Mouse (Mus musculus) limb, embryonic 13.5 days (tissue): Measurements from ENCODE around the gene Frmd7. TPM values are rescaled to one million over a fixed set of nuclear protein-coding genes. Genes with fewer than 3 reads are reported as not detected.

Experiments
- ATAC-seq: fragments of 200-750 bp; cut with Nextera tagmentation; 2 replicates; pipeline ENCODE4 v1.8.0; 2017; ENCODE audit warnings: low read depth, moderate number of reproducible peaks, moderate TSS enrichment; ENCODE audit not compliant: low FRiP score
- H3K27ac ChIP-seq: fragments of 300-500 bp; sonication (generic); 2 replicates; pipeline ENCODE4 v1.5.1; 2015; ENCODE audit warnings: inconsistent platforms, mild to moderate bottlenecking, moderate library complexity
- H3K27me3 ChIP-seq: fragments of 300-500 bp; sonication (generic); 2 replicates; pipeline ENCODE4 v1.6.1; 2015; ENCODE audit warnings: mild to moderate bottlenecking, inconsistent platforms
- H3K36me3 ChIP-seq: fragments of 300-500 bp; sonication (generic); 2 replicates; pipeline ENCODE4 v1.6.1; 2015; ENCODE audit warnings: inconsistent platforms, mild to moderate bottlenecking, moderate library complexity
- H3K4me1 ChIP-seq: fragments of 300-500 bp; sonication (generic); 2 replicates; pipeline ENCODE4 v1.6.1; 2015; ENCODE audit warnings: inconsistent platforms
- H3K4me2 ChIP-seq: fragments of 300-500 bp; sonication (generic); replicated peaks from 2 replicates; pipeline ENCODE4 v1.6.1; 2015; ENCODE audit warnings: inconsistent platforms, mild to moderate bottlenecking, moderate library complexity
- H3K4me3 ChIP-seq: fragments of 300-500 bp; sonication (generic); 2 replicates; pipeline ENCODE4 v1.5.1; 2015; ENCODE audit warnings: moderate library complexity, mild to moderate bottlenecking, inconsistent platforms
- H3K9ac ChIP-seq: fragments of 300-500 bp; sonication (generic); 2 replicates; pipeline ENCODE4 v1.6.1; 2015; ENCODE audit warnings: mild to moderate bottlenecking, inconsistent platforms
- H3K9me3 ChIP-seq: fragments of 300-500 bp; sonication (generic); 2 replicates; pipeline ENCODE4 v1.6.1; 2016; ENCODE audit warnings: inconsistent platforms
- WGBS: fragments of 180-500 bp; shearing (Covaris S2); methylation state at CpG from one replicate; pipeline ENCODE4 v1.1.7; 2015; 5-methylcytosine and 5-hydroxymethylcytosine counted together
- polyA plus RNA-seq: library from polyadenylated mRNA; unstranded; fragments of >200 nt; fragmentation: Nextera tagmentation; extraction: Ambion mirVana; gene quantifications from 2 replicates; pipeline ENCODE4 v1.2.1, GENCODE M21; 2015

Frmd7 gene
- 0.09 and 0.13 TPM in 2 replicates for polyA plus RNA-seq

DNA sequence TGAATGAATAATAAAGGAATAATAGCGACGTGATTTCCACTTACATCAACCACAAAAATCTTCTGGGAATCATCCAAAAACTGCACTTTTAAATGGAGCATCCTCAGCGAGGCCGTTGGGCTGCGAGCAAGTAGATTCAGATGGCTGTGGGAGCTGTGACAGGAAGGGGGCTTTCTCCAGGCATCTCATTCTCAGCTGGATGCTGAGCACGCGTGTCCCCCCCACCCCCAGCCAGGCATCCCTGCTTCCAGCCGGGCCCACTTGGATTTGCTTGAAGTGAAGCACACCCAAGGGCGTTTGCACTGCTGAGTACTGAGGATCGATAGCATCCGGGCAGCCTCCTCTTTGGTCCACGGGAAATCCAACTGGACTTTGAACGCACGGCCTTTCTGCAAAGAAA, at the start of gene Frmd7:
Frmd7 (minus strand) TSS at position 101 of the 400 bp plus-strand sequence.
- H3K4me1 ChIP-seq: no peaks in the 10 kb centered on the region
- H3K9ac ChIP-seq: no peak within 1 kb of the TSS
- no peak for ATAC-seq
- H3K27me3 ChIP-seq: peaks cover 9% of the 10 kb centered on the region; the same call in 1 of the 2 replicates
- WGBS: 69% methylated on average over 14 of the region's 14 CpGs
- H3K4me2 ChIP-seq: no peak within 1 kb of the TSS
- no peaks in the 10 kb centered on the region for H3K36me3 ChIP-seq
- H3K9me3 ChIP-seq: no peaks in the 10 kb centered on the region
- H3K27ac ChIP-seq: no peak within 1 kb of the TSS
- no peak within 1 kb of the TSS for H3K4me3 ChIP-seq

DNA sequence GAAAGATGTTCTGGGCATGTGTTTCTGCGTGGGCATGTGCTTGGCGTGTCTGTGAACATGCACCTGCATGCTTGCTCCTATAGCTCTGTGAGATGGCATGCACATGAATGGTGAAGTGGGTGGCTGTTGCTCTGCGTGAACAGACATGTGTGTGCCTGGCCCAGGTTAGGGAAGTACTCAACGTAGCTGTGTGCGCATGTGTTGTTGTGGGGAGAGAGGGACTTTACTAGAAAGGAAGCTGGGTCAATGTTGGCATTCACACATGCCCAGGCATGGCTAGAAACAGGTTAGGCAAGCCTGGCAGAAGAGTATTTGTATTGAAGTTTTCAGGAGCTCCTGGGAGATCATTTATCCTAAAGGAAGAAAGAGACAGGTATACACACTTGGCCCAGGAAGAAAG, 48.8 kb upstream of the Frmd7 start:
- no peaks in the 10 kb centered on the region for H3K27me3 ChIP-seq
- H3K27ac ChIP-seq: no peak overlapping the region
- H3K4me1 ChIP-seq: no peaks in the 10 kb centered on the region
- no peaks in the 10 kb centered on the region for H3K9me3 ChIP-seq
- ATAC-seq: no peak
- H3K36me3 ChIP-seq: 0 out of 2 replicates have a peak, but pooled peaks cover 2% of the 10 kb centered on the region
- H3K4me2 ChIP-seq: no peak overlapping the region
- WGBS: 87% methylated on average over 5 of the region's 5 CpGs
- H3K9ac ChIP-seq: no peak overlapping the region
- H3K4me3 ChIP-seq: no peak overlapping the region

DNA sequence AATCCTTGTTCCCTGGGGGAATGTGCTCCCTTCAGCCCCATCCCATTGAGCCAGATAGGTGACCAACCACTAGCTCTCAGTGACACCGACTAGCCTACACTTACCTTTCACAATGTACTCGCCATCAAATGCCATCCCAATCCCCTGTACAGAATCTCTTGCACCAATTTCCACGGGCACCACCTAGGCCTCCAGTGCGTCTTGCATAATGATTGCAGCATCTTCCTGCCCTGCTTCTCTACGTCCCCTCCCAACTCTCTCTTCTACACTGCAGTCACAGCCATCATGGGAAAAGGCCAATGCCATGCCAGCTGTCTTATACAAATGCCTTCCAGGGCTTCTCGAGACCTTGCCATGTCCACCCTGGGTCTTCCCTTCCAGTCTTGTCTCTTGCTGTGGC, 47.4 kb upstream of the Frmd7 start:
- ATAC-seq: no peak
- no peak overlapping the region for H3K4me3 ChIP-seq
- H3K9ac ChIP-seq: no peak overlapping the region
- WGBS: 90% methylated on average over 6 of the region's 6 CpGs
- H3K27me3 ChIP-seq: no peaks in the 10 kb centered on the region
- H3K9me3 ChIP-seq: no peaks in the 10 kb centered on the region
- H3K36me3 ChIP-seq: no peaks in the 10 kb centered on the region
- H3K4me2 ChIP-seq: no peak overlapping the region
- no peak overlapping the region for H3K27ac ChIP-seq
- no peaks in the 10 kb centered on the region for H3K4me1 ChIP-seq

DNA sequence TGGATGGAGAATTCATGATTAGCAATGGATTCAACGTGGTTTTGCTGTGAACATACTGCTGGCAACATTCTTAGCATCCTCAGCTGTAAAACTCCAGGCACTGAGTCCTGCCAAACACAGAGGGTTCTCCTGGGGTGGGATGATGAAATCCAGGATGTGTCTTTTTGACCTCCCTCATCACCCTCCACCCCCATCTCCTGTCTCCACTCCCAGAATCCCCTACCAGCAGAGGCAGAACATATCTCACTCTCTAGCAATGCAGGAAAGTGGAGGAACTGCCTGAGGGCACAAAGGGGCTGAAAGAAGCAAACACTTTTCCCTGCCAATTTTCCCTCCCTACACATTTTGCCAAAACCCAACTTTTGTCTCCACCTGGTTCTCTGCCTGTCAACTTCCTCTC, 46.1 kb upstream of the Frmd7 start:
- no peaks in the 10 kb centered on the region for H3K9me3 ChIP-seq
- no peak overlapping the region for H3K9ac ChIP-seq
- 57% methylated on average over 1 of the region's 1 CpGs for WGBS
- H3K36me3 ChIP-seq: no peaks in the 10 kb centered on the region
- H3K4me1 ChIP-seq: no peaks in the 10 kb centered on the region
- no peak overlapping the region for H3K4me3 ChIP-seq
- H3K27ac ChIP-seq: no peak overlapping the region
- H3K4me2 ChIP-seq: no peak overlapping the region
- no peaks in the 10 kb centered on the region for H3K27me3 ChIP-seq
- ATAC-seq: no peak

DNA sequence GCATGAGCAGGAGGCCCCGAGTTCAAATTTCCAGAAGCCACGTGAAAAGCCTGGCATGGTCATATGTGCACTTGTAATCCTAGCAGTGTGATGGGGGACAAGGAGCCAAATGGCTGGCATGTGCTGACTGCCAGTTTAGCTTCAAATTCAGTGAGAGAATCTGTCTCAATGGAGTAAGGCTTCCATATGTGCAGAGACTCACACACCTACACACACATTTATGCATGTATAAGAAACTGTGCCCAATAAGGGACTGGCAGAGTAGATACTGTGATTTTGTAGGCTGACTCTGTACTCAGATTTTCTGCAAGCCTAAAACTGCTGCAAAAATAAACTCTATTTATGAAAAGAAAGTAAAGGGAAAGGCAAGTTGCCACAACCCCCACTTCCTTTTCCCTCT, 35.9 kb upstream of the Frmd7 start:
- H3K4me2 ChIP-seq: no peak overlapping the region
- WGBS: 70% methylated on average over 2 of the region's 2 CpGs
- no peaks in the 10 kb centered on the region for H3K4me1 ChIP-seq
- H3K9ac ChIP-seq: no peak overlapping the region
- H3K27me3 ChIP-seq: no peaks in the 10 kb centered on the region
- ATAC-seq: no peak
- H3K9me3 ChIP-seq: no peaks in the 10 kb centered on the region
- no peak overlapping the region for H3K4me3 ChIP-seq
- no peak overlapping the region for H3K27ac ChIP-seq
- no peaks in the 10 kb centered on the region for H3K36me3 ChIP-seq

DNA sequence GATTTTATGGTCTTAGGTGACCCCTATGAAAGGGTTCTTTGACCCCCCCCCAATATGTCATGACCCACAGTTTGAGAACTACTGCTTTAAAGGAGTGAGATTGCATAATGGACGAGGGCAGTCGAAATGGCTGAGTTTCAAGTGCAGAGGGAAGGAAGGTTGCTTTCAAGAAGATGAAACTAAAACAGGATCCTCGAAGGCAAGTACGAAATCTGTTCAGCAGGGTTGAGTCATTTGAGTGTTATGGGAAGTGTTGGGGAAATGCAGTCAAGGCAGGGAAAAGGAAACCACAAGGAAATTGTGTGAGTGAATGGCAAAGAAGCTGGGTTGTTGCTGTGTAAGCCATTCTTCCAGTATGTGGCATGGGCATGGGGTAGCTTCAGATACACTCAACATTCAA, 29.6 kb upstream of the Frmd7 start:
- no peaks in the 10 kb centered on the region for H3K36me3 ChIP-seq
- no peak overlapping the region for H3K9ac ChIP-seq
- H3K4me2 ChIP-seq: no peak overlapping the region
- peaks cover 2% of the 10 kb centered on the region; the same call in 1 of the 2 replicates for H3K27me3 ChIP-seq
- no peaks in the 10 kb centered on the region for H3K4me1 ChIP-seq
- H3K27ac ChIP-seq: no peak overlapping the region
- no peaks in the 10 kb centered on the region for H3K9me3 ChIP-seq
- no peak for ATAC-seq
- WGBS: 79% methylated on average over 4 of the region's 4 CpGs
- no peak overlapping the region for H3K4me3 ChIP-seq

DNA sequence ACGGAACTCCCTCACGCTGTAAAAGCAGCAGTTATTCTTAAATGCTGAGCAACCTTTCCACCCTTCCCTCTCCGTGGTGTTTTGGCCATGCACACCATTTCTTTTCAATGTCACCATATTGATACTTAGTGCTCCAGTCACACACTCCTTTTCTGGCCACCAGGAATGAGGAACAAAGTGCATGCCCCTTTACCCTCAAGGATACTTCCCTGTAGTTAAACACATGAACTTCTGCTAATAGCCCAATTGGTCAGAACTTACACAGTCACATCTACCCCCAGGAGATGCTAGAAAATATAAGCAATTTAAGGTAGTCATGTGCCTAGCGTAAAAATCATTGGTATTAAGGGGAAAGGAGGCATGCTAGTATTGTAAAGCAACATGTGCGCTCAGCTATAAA, 27.4 kb upstream of the Frmd7 start:
- Histone ChIP-seq H3K4me2 (no peak overlapping the region), H3K9ac (no peak overlapping the region), H3K36me3 (no peaks in the 10 kb centered on the region), H3K4me3 (no peak overlapping the region), H3K4me1 (no peaks in the 10 kb centered on the region), H3K27me3 (peaks cover 2% of the 10 kb centered on the region; the same call in 1 of the 2 replicates), H3K9me3 (no peaks in the 10 kb centered on the region), H3K27ac (no peak overlapping the region)
- ATAC-seq: no peak
- 79% methylated on average over 5 of the region's 5 CpGs for WGBS

DNA sequence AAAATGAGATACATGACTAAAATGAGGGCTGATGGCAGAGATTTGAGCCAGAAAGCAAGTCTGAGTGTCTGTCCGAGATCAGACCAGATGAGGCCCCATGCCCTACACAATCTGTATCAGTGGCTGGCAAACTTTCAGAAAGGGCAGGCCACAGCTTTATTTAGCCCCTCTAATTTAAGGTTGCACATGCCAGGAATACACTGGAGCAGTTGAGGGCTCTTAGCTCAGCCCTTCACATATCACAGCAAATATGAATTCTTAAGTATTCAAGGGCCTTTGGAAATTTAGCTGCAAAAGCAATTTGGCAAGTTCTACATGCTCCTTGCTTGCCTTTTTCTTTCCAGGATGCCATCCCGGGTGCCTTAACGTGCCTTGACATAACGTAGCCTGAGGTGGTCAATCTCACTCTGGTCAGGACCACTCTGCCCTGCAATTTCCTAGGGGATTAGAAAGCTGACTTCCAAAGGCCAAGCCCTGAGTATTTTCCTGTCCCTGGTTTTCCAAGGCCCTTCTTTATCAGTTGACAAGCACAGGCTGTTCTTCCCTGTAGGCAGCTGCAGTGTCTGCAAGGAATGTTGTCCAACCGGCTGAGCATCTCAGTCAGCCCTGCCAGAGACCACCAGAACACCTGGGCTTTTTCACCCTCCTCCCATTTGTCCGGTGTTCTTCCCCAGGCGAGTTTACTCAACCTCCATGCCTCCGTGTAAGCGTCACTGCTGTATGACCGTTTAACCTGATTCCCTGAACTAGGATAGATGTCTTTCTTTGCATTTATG, 25.8 kb upstream of the Frmd7 start:
- Histone ChIP-seq H3K4me1 (no peaks in the 10 kb centered on the region), H3K4me2 (no peak overlapping the region), H3K27me3 (peaks cover 2% of the 10 kb centered on the region; the same call in 1 of the 2 replicates), H3K9ac (no peak overlapping the region), H3K27ac (no peak overlapping the region), H3K36me3 (no peaks in the 10 kb centered on the region), H3K4me3 (no peak overlapping the region), H3K9me3 (no peaks in the 10 kb centered on the region)
- no peak for ATAC-seq
- 62% methylated on average over 10 of the region's 10 CpGs for WGBS

DNA sequence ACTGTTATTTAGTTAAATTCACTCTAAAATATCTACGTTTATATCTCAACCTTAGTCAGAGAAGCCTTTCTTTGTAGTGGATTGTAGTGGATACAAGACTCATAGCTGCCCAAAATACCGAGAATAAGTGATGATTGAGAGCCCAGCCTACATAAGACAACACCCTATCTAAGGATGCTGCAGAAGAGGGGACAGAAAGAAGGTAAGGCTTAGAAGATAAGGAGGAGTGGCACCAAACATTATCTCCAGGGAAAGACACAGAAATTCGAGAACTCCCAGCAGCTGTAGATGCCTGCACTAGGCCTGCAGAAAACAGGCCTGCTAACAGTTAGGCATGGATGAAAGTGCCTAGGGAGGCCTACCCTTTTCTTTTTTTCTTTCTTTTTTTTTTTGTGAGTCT, 22.6 kb upstream of the Frmd7 start:
- WGBS: 65% methylated on average over 3 of the region's 3 CpGs
- Histone ChIP-seq H3K9ac (no peak overlapping the region), H3K4me3 (no peak overlapping the region), H3K4me2 (no peak overlapping the region), H3K27me3 (peaks cover 2% of the 10 kb centered on the region; the same call in 1 of the 2 replicates), H3K4me1 (no peaks in the 10 kb centered on the region), H3K27ac (no peak overlapping the region), H3K36me3 (no peaks in the 10 kb centered on the region), H3K9me3 (no peaks in the 10 kb centered on the region)
- ATAC-seq: no peak

DNA sequence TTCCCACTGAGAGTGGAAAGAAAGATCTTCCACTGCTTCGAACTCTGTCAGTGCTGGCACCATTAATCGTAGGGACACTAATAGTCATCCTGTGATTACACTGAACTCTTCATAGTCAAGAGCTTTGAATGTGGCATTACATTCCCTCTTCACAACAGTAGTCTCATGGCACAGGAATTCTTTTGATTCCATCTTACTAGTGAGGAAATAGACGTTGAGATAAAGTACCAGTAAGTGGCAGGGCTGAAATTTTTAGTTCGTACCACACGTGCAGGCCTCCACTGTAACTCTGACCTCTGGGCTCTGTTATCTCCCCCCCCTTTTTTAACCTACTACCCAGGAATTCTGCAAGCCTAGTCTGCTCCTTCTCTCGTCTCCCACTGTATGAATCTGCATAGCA, 20.4 kb upstream of the Frmd7 start:
- Histone ChIP-seq H3K4me2 (no peak overlapping the region), H3K36me3 (no peaks in the 10 kb centered on the region), H3K9me3 (no peaks in the 10 kb centered on the region), H3K4me3 (no peak overlapping the region), H3K9ac (no peak overlapping the region), H3K27ac (no peak overlapping the region), H3K27me3 (no peaks in the 10 kb centered on the region), H3K4me1 (no peaks in the 10 kb centered on the region)
- 61% methylated on average over 6 of the region's 6 CpGs for WGBS
- no peak for ATAC-seq

DNA sequence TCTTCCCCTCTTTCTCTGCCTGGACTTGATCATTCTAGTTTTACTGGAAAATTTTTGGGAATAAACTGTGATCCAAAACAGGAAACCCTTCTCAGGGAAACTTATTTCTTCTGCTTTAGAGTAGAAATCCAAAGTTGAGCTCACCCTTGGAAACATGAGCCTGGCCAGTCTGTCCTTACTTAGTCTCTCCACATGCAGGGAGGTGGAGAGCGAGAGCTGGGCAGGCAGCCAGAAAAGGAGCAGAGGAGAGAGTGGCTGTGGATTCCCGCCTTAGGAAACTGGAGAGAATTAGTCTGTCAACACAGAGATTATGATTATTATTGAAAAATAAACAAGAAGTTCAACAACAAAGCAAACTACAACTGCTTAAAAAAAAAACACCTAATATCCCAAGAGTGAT, 6.1 kb upstream of the Frmd7 start:
- Histone ChIP-seq H3K4me2 (no peak overlapping the region), H3K4me1 (no peaks in the 10 kb centered on the region), H3K9me3 (no peaks in the 10 kb centered on the region), H3K27me3 (no peaks in the 10 kb centered on the region), H3K4me3 (no peak overlapping the region), H3K36me3 (no peaks in the 10 kb centered on the region), H3K9ac (no peak overlapping the region), H3K27ac (no peak overlapping the region)
- no peak for ATAC-seq
- 16% methylated on average over 2 of the region's 2 CpGs for WGBS

DNA sequence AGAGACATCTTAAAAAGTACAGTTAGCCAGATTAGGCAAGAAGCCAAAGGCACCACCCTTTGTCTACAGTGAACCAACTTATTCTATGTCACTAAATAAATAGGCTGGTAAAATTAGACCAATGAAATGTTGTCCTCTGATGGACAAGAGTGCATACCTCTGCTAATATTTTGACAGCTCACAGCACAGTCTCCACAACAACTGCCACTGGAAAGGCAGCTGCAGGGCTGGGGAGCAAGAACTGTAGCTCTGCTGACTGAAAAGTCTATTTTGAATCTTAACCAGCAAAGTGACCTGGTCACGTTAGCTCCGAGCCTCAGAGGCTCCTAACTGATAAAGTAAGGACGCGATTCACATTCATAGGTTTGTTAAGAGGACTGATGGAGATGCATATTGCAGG, 5.6 kb upstream of the Frmd7 start:
- Histone ChIP-seq H3K27me3 (no peaks in the 10 kb centered on the region), H3K27ac (no peak overlapping the region), H3K9me3 (no peaks in the 10 kb centered on the region), H3K9ac (no peak overlapping the region), H3K4me2 (no peak overlapping the region), H3K4me3 (no peak overlapping the region), H3K36me3 (no peaks in the 10 kb centered on the region), H3K4me1 (no peaks in the 10 kb centered on the region)
- ATAC-seq: no peak
- 79% methylated on average over 4 of the region's 4 CpGs for whole genome bisulfite sequencing

DNA sequence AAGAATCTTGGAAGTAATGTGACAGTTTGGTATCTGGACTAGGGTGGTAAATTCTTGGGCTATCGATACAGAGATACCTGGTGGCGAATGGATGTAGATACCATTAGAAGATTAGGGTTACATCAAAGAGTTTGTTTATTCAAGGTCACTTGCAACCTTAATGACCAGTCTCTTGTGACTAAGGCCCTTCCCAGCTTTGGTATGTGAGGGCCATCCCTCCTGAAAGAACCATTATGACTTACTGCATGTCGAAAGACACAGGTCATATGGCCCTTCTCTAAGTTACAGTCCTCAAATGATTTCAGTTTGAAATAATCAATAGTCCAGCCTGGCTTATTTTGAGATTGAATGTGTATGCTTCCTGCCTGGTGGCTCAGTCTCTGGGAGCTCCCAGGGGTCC, 5.4 kb downstream of the Frmd7 start:
- WGBS: 81% methylated on average over 3 of the region's 3 CpGs
- Histone ChIP-seq H3K9me3 (no peaks in the 10 kb centered on the region), H3K4me3 (no peak overlapping the region), H3K27ac (no peak overlapping the region), H3K27me3 (peaks cover 6% of the 10 kb centered on the region; the same call in 1 of the 2 replicates), H3K4me1 (no peaks in the 10 kb centered on the region), H3K4me2 (no peak overlapping the region), H3K9ac (no peak overlapping the region), H3K36me3 (no peaks in the 10 kb centered on the region)
- ATAC-seq: no peak
